Mouse (Mus musculus): ENCODE measurements at regions not wholly inside any gene's neighbourhood (a gene's known extent, or its start where the extent isn't known, plus 50 kb on each side); places are given as distances from the start of the nearest gene placed in this dataset.

DNA sequence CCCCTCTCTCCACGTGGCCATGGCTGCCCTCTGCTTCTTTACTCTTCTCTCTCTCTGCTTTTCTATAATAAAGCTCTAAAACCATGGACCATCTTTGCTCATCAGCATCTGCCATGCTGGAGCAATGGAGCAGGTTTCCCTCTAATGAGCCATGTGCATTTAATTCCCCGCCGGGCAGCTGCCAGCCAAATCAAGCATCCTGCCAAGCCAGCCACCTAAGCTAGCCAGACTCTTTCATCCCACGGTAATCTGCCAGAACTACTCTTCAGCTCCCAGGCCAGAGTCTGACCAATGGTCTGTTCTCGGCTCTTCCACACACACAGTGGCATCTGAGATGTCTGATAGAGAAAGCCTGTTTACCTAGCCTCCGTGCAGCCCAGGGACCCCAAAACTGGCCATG is 70.8 kb downstream of the Duxbl3 start:
- no peak for TF ChIP-seq CTCF (IDR thresholded peaks at IDR 0.05; ENCODE audit: control insufficient read depth, insufficient read depth, insufficient replicate concordance, low read depth, low read length)
- no peak for TF ChIP-seq POLR2A (IDR thresholded peaks at IDR 0.05; ENCODE audit: control insufficient read depth, low read depth, low read length)
